Mouse (Mus musculus) forebrain, embryonic 11.5 days (tissue): Measurements from ENCODE around the gene Inha. TPM values are rescaled to one million over a fixed set of nuclear protein-coding genes. Genes with fewer than 3 reads are reported as not detected.

Source experiments
- ATAC-seq: fragments of 200-750 bp; cut with Nextera tagmentation; replicated peaks from 2 replicates; pipeline ENCODE4 v1.8.0; 2017; ENCODE audit warnings: moderate TSS enrichment; ENCODE audit not compliant: low FRiP score
- DNase-seq: peaks from one replicate; pipeline ENCODE4 v3.0.0-alpha.2; 2017; ENCODE audit warnings: low spot score
- H3K27ac ChIP-seq: fragments of 300-500 bp; sonication (generic); 2 replicates; pipeline ENCODE4 v1.5.1; 2014; ENCODE audit warnings: low read depth, low read length
- H3K27me3 ChIP-seq: fragments of 300-500 bp; sonication (generic); 2 replicates; pipeline ENCODE4 v1.6.1; 2014; ENCODE audit warnings: mild to moderate bottlenecking, low read length, mixed read lengths; ENCODE audit not compliant: control insufficient read depth, insufficient read depth
- H3K36me3 ChIP-seq: fragments of 300-500 bp; sonication (generic); 2 replicates; pipeline ENCODE4 v1.6.1; 2014; ENCODE audit warnings: mild to moderate bottlenecking, low read length, moderate library complexity, mixed read lengths; ENCODE audit not compliant: control insufficient read depth, insufficient read depth
- H3K4me1 ChIP-seq: fragments of 300-500 bp; sonication (generic); replicated peaks from 2 replicates; pipeline ENCODE4 v1.6.1; 2014; ENCODE audit warnings: low read length, mixed read lengths; ENCODE audit not compliant: control insufficient read depth, insufficient read depth
- H3K4me2 ChIP-seq: fragments of 300-500 bp; sonication (generic); 2 replicates; pipeline ENCODE4 v1.6.1; 2014; ENCODE audit warnings: low read depth, mild to moderate bottlenecking, low read length, moderate library complexity, mixed read lengths; ENCODE audit not compliant: severe bottlenecking
- H3K4me3 ChIP-seq: fragments of 300-500 bp; sonication (generic); 2 replicates; pipeline ENCODE4 v1.5.1; 2014; ENCODE audit warnings: low read depth, low read length
- H3K9ac ChIP-seq: fragments of 300-500 bp; sonication (generic); 2 replicates; pipeline ENCODE4 v1.6.1; 2014; ENCODE audit warnings: low read length
- H3K9me3 ChIP-seq: fragments of 300-500 bp; sonication (generic); 2 replicates; pipeline ENCODE4 v1.6.1; 2016; ENCODE audit warnings: low read length, mixed read lengths; ENCODE audit not compliant: control insufficient read depth
- WGBS: fragments of 180-500 bp; shearing (Covaris S2); extraction: QIAGEN DNeasy Blood & Tissue Kit; methylation state at CpG from one replicate; pipeline ENCODE4 v1.1.7; 2014; 5-methylcytosine and 5-hydroxymethylcytosine counted together
- polyA plus RNA-seq: library from polyadenylated mRNA; unstranded; fragments of >200 nt; fragmentation: Nextera tagmentation; extraction: Ambion mirVana; gene quantifications from 2 replicates; pipeline ENCODE4 v1.2.1, GENCODE M21; 2014

Inha gene
- polyA plus RNA-seq, 1 experiment from 2014 or later = 1.3 TPM

DNA sequence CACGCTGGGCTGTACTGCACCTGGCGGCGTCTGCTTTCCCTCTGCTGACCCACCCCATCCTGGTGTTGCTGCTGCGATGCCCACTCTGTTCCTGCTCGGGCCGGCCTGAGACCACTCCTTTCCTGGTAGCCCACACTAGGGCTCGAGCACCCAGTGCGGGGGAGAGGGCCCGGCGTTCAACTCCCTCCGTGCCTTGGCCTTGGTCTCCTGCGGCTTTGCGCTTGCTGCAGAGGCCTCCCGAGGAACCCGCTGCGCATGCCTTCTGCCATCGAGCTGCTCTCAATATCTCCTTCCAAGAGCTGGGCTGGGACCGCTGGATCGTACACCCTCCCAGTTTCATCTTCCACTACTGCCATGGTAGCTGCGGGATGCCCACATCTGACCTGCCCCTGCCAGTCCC is 2.7 kb downstream of the Inha start:
- no peak overlapping the region for H3K27ac ChIP-seq

GRCm38 (mm10) chr1:75510154-75510553 is 3.3 kb downstream of the Inha start:
- H3K36me3 ChIP-seq = no peaks in the 10 kb centered on the region
- no peak overlapping the region for H3K9ac ChIP-seq
- ATAC-seq = no peak
- H3K4me1 ChIP-seq = peaks cover 3% of the 10 kb centered on the region; the same call in 1 of the 2 replicates
- DNase-seq = no peak
- H3K4me2 ChIP-seq = no peak overlapping the region
- no peak overlapping the region for H3K27ac ChIP-seq
- H3K27me3 ChIP-seq = no peaks in the 10 kb centered on the region
- no peaks in the 10 kb centered on the region for H3K9me3 ChIP-seq
- 78% methylated on average over 5 of the region's 5 CpGs for WGBS
- H3K4me3 ChIP-seq = no peak overlapping the region

More for the DNA sequence above, 2.7 kb downstream of the Inha start:
- Histone ChIP-seq H3K36me3 (no peaks in the 10 kb centered on the region), H3K9ac (no peak overlapping the region), H3K9me3 (no peaks in the 10 kb centered on the region), H3K27me3 (no peaks in the 10 kb centered on the region), H3K4me2 (no peak overlapping the region), H3K4me3 (no peak overlapping the region), H3K4me1 (peaks cover 3% of the 10 kb centered on the region; the same call in 1 of the 2 replicates)
- DNase-seq = no peak
- 51% methylated on average over 20 of the region's 20 CpGs for WGBS
- no peak for ATAC-seq

DNA sequence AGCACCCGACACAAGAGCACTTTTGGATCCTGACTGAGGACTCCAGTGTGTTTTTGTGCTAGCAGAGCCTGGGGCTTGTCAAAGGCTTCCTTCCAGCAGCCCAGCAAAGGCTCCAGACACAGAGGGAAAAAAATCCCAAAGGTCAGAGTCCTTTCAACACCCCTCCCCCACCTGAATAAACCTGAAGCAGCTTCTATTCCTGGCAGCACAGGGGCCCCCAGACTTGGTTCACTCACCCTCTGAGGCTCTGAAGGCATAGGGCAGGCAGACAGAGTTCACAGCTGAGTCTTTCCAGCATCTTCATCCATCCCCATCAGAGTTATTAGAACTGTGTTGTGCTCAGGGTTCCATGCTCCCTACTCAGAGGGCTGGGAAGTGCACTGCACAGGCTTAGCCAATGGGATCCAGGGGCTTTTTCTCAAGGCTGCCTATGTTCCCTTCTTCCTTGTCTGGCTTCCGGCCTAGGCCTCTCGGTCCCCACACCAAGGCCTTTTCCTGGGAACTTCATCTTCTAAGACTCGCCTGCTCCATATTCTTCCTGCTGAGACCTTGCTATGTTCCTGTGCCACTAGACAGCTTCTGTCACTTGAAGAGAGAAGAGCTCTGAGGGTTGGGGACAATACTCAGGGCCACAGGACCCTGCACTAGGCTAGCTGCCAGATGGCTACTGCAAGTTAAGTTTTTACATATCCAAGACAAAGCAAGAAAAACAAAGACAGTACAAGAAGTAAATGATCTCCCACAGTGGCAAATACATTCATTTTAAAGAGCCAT is 4.7 kb downstream of the Inha start:
- Histone ChIP-seq H3K36me3 (no peaks in the 10 kb centered on the region), H3K9ac (no peak overlapping the region), H3K4me1 (no peaks in the 10 kb centered on the region; the same call in 1 of the 2 replicates), H3K27ac (no peak overlapping the region), H3K27me3 (no peaks in the 10 kb centered on the region), H3K4me2 (no peak overlapping the region), H3K9me3 (no peaks in the 10 kb centered on the region), H3K4me3 (no peak overlapping the region)
- DNase-seq (no peak), ATAC-seq (no peak)
- WGBS = 51% methylated on average over 4 of the region's 4 CpGs

- H3K9ac ChIP-seq = no peak overlapping the region
- no peak overlapping the region for H3K4me2 ChIP-seq
- WGBS = 96% methylated on average over 3 of the region's 3 CpGs
- H3K4me1 ChIP-seq = no peaks in the 10 kb centered on the region
- H3K9me3 ChIP-seq = no peaks in the 10 kb centered on the region
- H3K36me3 ChIP-seq = no peaks in the 10 kb centered on the region
- H3K27ac ChIP-seq = no peak overlapping the region
- no peak for DNase-seq
- no peak overlapping the region for H3K4me3 ChIP-seq
- ATAC-seq = no peak
- H3K27me3 ChIP-seq = no peaks in the 10 kb centered on the region
Observed at GRCm38 (mm10) chr1:75512550-75512949, 5.7 kb downstream of the Inha start.

DNA sequence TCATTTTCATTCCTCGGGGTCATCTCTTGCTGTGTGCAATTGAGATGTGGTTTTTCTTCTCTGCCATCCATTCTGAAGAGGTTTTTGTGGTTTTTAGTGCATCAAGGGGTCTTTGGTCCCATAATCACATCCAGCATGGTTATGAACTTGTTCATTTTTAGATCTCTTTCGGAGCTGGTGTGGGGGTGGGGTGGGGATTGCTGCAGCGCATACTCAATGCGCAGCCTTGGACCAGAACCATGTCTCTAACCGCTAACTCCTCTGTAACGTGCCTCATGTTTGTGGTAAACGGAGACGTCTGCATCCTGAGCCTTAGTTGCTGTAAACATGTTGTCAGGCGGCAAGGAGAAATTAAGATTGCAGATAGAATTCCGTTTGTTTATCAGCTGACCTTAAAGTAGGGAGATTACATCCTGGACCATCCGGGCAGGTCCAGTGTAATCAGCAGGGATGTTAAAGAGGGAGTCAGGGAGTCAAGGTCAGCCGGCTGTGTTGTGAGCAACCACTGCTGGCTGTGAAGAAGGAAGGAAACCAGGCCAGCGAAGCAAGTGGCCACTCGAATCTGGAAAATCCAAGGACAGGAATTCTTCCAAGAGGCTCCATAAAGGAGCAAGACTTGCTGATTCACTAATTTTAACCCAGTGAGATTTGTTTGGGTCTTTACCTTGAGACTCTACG is 10.0 kb downstream of the Inha start:
- H3K27me3 ChIP-seq = no peaks in the 10 kb centered on the region
- no peaks in the 10 kb centered on the region for H3K4me1 ChIP-seq
- H3K4me3 ChIP-seq = no peak overlapping the region
- DNase-seq = no peak
- WGBS = 84% methylated on average over 15 of the region's 15 CpGs
- no peak overlapping the region for H3K4me2 ChIP-seq
- no peak for ATAC-seq
- no peaks in the 10 kb centered on the region for H3K9me3 ChIP-seq
- H3K9ac ChIP-seq = no peak overlapping the region
- no peaks in the 10 kb centered on the region for H3K36me3 ChIP-seq
- no peak overlapping the region for H3K27ac ChIP-seq

GRCm38 (mm10) chr1:75517984-75518383 is 11.1 kb downstream of the Inha start:
- Histone ChIP-seq H3K4me1 (no peaks in the 10 kb centered on the region), H3K27me3 (no peaks in the 10 kb centered on the region), H3K27ac (no peak overlapping the region), H3K4me3 (no peak overlapping the region), H3K4me2 (no peak overlapping the region), H3K9ac (no peak overlapping the region), H3K36me3 (no peaks in the 10 kb centered on the region), H3K9me3 (no peaks in the 10 kb centered on the region)
- no peak for DNase-seq
- no peak for ATAC-seq
- WGBS = 63% methylated on average over 4 of the region's 4 CpGs

DNA sequence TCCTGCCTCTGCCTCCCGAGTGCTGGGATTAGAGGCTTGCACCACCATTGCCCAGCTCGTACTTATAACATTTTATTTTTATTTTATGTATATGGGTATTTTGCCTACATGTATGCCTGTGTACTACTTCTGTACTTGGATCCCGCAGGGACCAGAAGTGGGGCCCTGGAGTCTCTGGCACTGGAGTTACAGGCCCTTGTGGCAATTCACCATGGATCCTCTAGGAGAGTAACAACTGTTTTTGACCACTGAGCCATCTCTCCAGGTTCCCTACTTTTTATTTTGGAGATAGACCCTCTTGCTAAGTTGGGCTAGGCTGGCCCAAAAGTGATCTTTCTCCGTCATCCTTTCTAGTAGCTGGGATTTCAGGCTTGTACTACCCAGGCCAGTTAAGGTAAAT is 11.6 kb downstream of the Inha start:
- Histone ChIP-seq H3K9ac (no peak overlapping the region), H3K27ac (no peak overlapping the region), H3K4me2 (no peak overlapping the region), H3K9me3 (no peaks in the 10 kb centered on the region), H3K4me3 (no peak overlapping the region), H3K27me3 (no peaks in the 10 kb centered on the region), H3K4me1 (no peaks in the 10 kb centered on the region), H3K36me3 (no peaks in the 10 kb centered on the region)
- WGBS = 87% methylated on average over 4 of the region's 4 CpGs
- no peak for DNase-seq
- no peak for ATAC-seq

DNA sequence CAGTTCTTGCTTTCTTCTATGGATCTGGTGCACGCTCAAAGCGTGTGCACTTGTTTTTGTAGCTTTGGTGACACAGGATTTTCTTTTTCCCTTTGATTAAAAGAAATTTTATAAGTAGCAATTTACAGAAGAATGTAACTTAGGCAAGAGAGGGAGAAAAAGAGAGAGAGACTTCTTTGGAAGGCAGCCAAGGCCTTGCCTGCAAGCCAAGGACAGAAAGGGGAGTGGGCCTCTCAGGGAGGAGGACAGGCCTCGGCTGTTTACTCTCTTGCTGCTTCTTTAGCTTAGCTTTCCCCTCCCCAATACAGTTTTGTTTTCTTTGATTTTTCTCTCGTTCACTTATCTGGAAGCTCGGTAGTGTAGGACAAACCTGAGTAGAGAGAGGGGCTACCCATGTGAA is 12.7 kb downstream of the Inha start:
- WGBS = 82% methylated on average over 5 of the region's 5 CpGs

More for the DNA sequence above, 12.7 kb downstream of the Inha start:
- no peaks in the 10 kb centered on the region for H3K4me1 ChIP-seq
- no peak for DNase-seq
- ATAC-seq = no peak
- H3K9me3 ChIP-seq = no peaks in the 10 kb centered on the region
- H3K36me3 ChIP-seq = no peaks in the 10 kb centered on the region
- no peak overlapping the region for H3K4me2 ChIP-seq
- H3K9ac ChIP-seq = no peak overlapping the region
- H3K27me3 ChIP-seq = no peaks in the 10 kb centered on the region
- H3K27ac ChIP-seq = no peak overlapping the region
- H3K4me3 ChIP-seq = no peak overlapping the region
